Mouse (Mus musculus): ENCODE results near the gene Agpat4. TPM values are rescaled to one million over a fixed set of nuclear protein-coding genes. Genes with fewer than 3 reads are reported as not detected.
"Not testable (repeated sequence)": the region's sequence is repeated elsewhere in the genome, so short reads cannot be mapped to it uniquely, and the experiment has no call there.

The Agpat4 gene
- polyA plus RNA-seq, 1 experiment from 2014 or later: 31.3 TPM

DNA sequence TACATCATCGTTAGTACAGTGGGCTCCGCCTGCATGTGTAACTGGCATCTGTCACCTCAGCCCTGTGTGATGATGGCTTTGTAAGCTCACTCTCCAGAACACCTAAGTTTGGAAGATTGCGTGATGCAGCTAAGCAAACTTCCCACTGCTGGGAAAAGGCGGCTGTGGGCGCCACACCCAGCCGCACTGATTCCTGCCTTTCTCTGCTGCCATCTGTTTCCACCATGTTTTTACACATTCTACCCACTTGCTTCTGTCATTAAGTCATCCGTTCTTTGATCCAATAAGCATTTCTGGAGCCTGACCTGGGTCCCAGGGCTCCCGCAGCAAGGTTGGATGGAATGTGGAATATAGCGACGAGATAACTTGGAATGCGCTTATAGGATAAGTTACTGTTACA, 93.4 kb downstream of the Agpat4 start:
- no peak overlapping the region for H3K4me2 ChIP-seq (ENCODE audit: low read length)
- DNase-seq (no peak), ATAC-seq (ENCODE audit: low FRiP score, low TSS enrichment) (no peak)
- no peaks in the 10 kb centered on the region for H3K27me3 ChIP-seq (ENCODE audit: control insufficient read depth, insufficient read depth, low read length)
- no peak overlapping the region for H3K9ac ChIP-seq (replicated peaks; ENCODE audit: low read length)
- H3K4me1 ChIP-seq (ENCODE audit: control insufficient read depth, insufficient read depth, low read length): peaks cover 7% of the 10 kb centered on the region; the same call in 1 of the 2 replicates
- no peaks in the 10 kb centered on the region for H3K9me3 ChIP-seq (ENCODE audit: control insufficient read depth, low read length)
- WGBS: 95% methylated on average over 11 of the region's 11 CpGs
- H3K27ac ChIP-seq (replicated peaks; ENCODE audit: low read depth, low read length): no peak overlapping the region
- H3K4me3 ChIP-seq (replicated peaks; ENCODE audit: low read depth, low read length): no peak overlapping the region
- H3K36me3 ChIP-seq (ENCODE audit: control insufficient read depth, insufficient read depth, low read length): peaks cover 50% of the 10 kb centered on the region

DNA sequence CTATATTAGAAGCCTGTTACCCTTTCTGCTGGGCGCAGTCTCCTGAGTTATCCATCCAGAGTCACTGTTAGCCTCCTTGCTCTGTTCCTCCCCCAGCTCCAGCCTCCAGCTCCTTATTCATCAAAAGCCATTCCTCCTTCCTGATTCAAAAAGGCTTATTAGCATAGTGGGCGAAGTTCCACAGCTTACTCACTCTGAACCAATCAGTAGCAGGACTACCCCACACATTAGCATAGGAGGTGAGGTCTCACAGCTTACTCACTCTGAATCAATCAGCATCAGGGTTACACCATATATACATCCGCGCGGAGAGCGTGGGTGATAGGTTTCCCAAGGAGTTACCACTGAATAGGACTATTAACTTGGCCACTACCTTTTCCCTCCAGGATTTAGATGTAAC, 93.8 kb downstream of the Agpat4 start:
- ATAC-seq (ENCODE audit: low FRiP score, low TSS enrichment): 0 out of 2 replicates have a peak, but pooled peaks have one; percentile 32
- peak; percentile 37 for DNase-seq
- H3K9me3 ChIP-seq (ENCODE audit: control insufficient read depth, low read length): no peaks in the 10 kb centered on the region
- H3K4me3 ChIP-seq (replicated peaks; ENCODE audit: low read depth, low read length): no peak overlapping the region
- no peak overlapping the region for H3K9ac ChIP-seq (replicated peaks; ENCODE audit: low read length)
- no peak overlapping the region for H3K27ac ChIP-seq (replicated peaks; ENCODE audit: low read depth, low read length)
- no peaks in the 10 kb centered on the region for H3K27me3 ChIP-seq (ENCODE audit: control insufficient read depth, insufficient read depth, low read length)
- H3K36me3 ChIP-seq (ENCODE audit: control insufficient read depth, insufficient read depth, low read length): peaks cover 55% of the 10 kb centered on the region
- WGBS: 84% methylated on average over 6 of the region's 6 CpGs
- 0 out of 2 replicates have a peak, but pooled peaks cover 3% of the 10 kb centered on the region for H3K4me1 ChIP-seq (ENCODE audit: control insufficient read depth, insufficient read depth, low read length)
- H3K4me2 ChIP-seq (ENCODE audit: low read length): no peak overlapping the region

DNA sequence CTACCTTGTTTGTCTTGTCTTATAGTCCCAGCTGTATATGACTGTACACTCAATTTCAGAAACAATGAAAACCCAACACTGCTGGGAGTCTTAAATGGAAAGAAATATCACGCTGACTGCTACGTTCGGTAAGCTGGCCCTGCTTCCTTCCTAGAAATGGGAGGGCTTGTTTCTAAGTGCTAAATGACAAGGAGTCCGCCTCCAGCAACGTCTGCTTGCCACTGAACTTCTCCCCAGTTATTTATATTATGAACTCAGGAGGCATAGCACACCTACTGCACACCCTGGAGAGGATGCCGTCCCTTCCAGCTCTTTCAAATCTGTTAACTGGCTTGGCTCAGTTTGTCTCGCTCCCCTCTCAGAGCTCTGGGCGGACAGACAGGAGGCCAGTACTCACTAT, 94.9 kb downstream of the Agpat4 start:
- peaks cover 65% of the 10 kb centered on the region for H3K36me3 ChIP-seq (ENCODE audit: control insufficient read depth, insufficient read depth, low read length)
- H3K4me3 ChIP-seq (replicated peaks; ENCODE audit: low read depth, low read length): no peak overlapping the region
- H3K4me1 ChIP-seq (ENCODE audit: control insufficient read depth, insufficient read depth, low read length): no peaks in the 10 kb centered on the region
- H3K9ac ChIP-seq (replicated peaks; ENCODE audit: low read length): no peak overlapping the region
- DNase-seq (no peak), ATAC-seq (ENCODE audit: low FRiP score, low TSS enrichment) (no peak)
- no peak overlapping the region for H3K27ac ChIP-seq (replicated peaks; ENCODE audit: low read depth, low read length)
- WGBS: 95% methylated on average over 8 of the region's 8 CpGs
- H3K4me2 ChIP-seq (ENCODE audit: low read length): no peak overlapping the region
- H3K27me3 ChIP-seq (ENCODE audit: control insufficient read depth, insufficient read depth, low read length): no peaks in the 10 kb centered on the region
- no peaks in the 10 kb centered on the region for H3K9me3 ChIP-seq (ENCODE audit: control insufficient read depth, low read length)

DNA sequence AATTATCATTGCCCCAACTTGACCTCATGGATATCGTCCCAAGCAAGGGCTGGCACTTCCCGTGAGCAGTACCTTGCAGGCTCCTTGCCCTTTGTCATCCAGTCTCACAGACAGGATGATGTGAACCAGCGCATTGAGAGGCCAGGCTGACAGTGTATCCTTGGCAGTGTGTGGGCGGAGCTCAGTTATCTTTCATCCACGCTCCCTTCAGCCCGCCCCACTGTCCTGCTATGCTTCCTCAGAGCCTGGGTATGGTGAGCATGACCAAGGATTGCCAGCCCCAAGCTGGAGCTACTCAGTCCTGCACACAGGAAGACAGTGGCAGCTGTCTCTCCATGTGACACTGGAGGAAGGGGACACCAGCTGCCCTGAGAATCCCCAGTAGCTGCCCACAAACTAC, 97.7 kb downstream of the Agpat4 start:
- Histone ChIP-seq H3K27me3 (ENCODE audit: control insufficient read depth, insufficient read depth, low read length) (no peaks in the 10 kb centered on the region), H3K4me1 (ENCODE audit: control insufficient read depth, insufficient read depth, low read length) (no peaks in the 10 kb centered on the region), H3K36me3 (ENCODE audit: control insufficient read depth, insufficient read depth, low read length) (peaks cover 84% of the 10 kb centered on the region), H3K27ac (replicated peaks; ENCODE audit: low read depth, low read length) (no peak overlapping the region), H3K4me3 (replicated peaks; ENCODE audit: low read depth, low read length) (no peak overlapping the region), H3K4me2 (ENCODE audit: low read length) (no peak overlapping the region), H3K9me3 (ENCODE audit: control insufficient read depth, low read length) (no peaks in the 10 kb centered on the region), H3K9ac (replicated peaks; ENCODE audit: low read length) (no peak overlapping the region)
- ATAC-seq (ENCODE audit: low FRiP score, low TSS enrichment) (no peak), DNase-seq (no peak)
- 84% methylated on average over 6 of the region's 6 CpGs for WGBS

DNA sequence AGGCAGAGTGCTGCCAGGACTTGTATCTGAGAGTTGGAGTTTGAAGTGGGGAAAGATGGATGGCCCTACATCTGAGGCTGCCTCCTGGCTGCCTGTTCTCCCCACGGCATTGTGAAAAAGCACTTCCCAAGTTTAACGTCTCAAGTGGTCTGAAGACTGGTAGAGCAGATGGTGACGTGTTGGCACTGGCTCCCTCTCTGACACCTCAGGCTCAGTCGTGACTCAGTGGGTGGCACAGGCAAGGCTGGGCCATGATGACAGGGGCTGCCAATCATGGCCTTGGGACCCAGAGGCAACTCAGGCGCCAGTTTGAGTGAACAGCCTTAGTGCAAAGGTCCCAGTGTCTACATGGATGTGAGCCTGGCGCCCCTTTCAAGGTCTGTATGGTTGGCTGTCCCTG, 103.4 kb downstream of the Agpat4 start:
- Histone ChIP-seq H3K9me3 (ENCODE audit: control insufficient read depth, low read length) (no peaks in the 10 kb centered on the region), H3K9ac (replicated peaks; ENCODE audit: low read length) (no peak overlapping the region), H3K4me1 (ENCODE audit: control insufficient read depth, insufficient read depth, low read length) (no peaks in the 10 kb centered on the region), H3K4me2 (ENCODE audit: low read length) (no peak overlapping the region), H3K36me3 (ENCODE audit: control insufficient read depth, insufficient read depth, low read length) (peaks cover 56% of the 10 kb centered on the region), H3K27me3 (ENCODE audit: control insufficient read depth, insufficient read depth, low read length) (no peaks in the 10 kb centered on the region), H3K4me3 (replicated peaks; ENCODE audit: low read depth, low read length) (no peak overlapping the region), H3K27ac (replicated peaks; ENCODE audit: low read depth, low read length) (no peak overlapping the region)
- DNase-seq (no peak), ATAC-seq (ENCODE audit: low FRiP score, low TSS enrichment) (no peak)
- WGBS: 70% methylated on average over 6 of the region's 6 CpGs

DNA sequence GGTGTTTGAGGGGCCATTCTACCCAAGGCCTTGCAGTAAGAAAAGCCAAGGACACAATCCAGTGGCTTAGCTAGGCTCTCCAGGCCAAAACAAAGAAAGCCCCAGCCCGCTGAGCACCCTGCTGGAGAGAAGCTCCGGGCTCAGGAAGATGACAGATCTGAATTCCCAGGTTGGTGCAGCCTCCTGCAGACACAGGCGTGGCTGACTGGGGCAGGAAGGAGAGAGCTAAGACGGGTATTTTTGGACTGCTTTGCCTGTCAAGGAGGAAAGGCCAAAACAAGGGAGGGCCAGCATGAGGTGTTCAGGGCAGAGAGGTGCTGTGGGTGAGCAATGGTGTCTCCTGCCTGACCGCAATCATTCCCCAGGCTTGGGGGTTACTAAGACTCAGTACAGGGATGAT, 105.2 kb downstream of the Agpat4 start:
- Histone ChIP-seq H3K4me1 (ENCODE audit: control insufficient read depth, insufficient read depth, low read length) (no peaks in the 10 kb centered on the region), H3K4me3 (replicated peaks; ENCODE audit: low read depth, low read length) (no peak overlapping the region), H3K27ac (replicated peaks; ENCODE audit: low read depth, low read length) (no peak overlapping the region), H3K27me3 (ENCODE audit: control insufficient read depth, insufficient read depth, low read length) (no peaks in the 10 kb centered on the region), H3K9me3 (ENCODE audit: control insufficient read depth, low read length) (no peaks in the 10 kb centered on the region), H3K36me3 (ENCODE audit: control insufficient read depth, insufficient read depth, low read length) (peaks cover 56% of the 10 kb centered on the region), H3K9ac (replicated peaks; ENCODE audit: low read length) (no peak overlapping the region), H3K4me2 (ENCODE audit: low read length) (no peak overlapping the region)
- ATAC-seq (ENCODE audit: low FRiP score, low TSS enrichment) (no peak), DNase-seq (no peak)
- 35% methylated on average over 5 of the region's 5 CpGs for WGBS

DNA sequence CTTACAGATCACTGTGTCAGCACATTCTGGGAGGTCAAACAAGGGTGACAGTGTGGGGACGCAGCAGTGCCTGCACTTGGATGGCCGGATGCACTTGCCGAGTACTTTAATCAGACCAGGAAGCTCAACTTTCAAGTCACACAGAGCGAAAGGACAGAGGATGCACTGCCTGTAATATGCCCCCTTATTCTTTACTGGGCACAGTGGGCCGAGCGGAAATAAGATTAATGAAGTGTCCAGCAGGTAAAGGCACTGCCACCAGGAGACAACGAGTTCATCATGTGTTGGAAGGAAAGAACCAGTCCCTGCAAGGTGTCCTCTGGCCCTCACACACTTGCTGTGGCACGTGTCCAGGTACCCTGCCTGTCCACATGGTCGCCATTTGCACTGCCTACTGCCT, 105.6 kb downstream of the Agpat4 start:
- no peaks in the 10 kb centered on the region for H3K27me3 ChIP-seq (ENCODE audit: control insufficient read depth, insufficient read depth, low read length)
- H3K27ac ChIP-seq (replicated peaks; ENCODE audit: low read depth, low read length): no peak overlapping the region
- H3K9me3 ChIP-seq (ENCODE audit: control insufficient read depth, low read length): no peaks in the 10 kb centered on the region
- no peak overlapping the region for H3K9ac ChIP-seq (replicated peaks; ENCODE audit: low read length)
- no peak for DNase-seq
- WGBS: 85% methylated on average over 9 of the region's 9 CpGs
- no peaks in the 10 kb centered on the region for H3K4me1 ChIP-seq (ENCODE audit: control insufficient read depth, insufficient read depth, low read length)
- peaks cover 56% of the 10 kb centered on the region for H3K36me3 ChIP-seq (ENCODE audit: control insufficient read depth, insufficient read depth, low read length)
- H3K4me3 ChIP-seq (replicated peaks; ENCODE audit: low read depth, low read length): no peak overlapping the region
- no peak overlapping the region for H3K4me2 ChIP-seq (ENCODE audit: low read length)
- no peak for ATAC-seq (ENCODE audit: low FRiP score, low TSS enrichment)

DNA sequence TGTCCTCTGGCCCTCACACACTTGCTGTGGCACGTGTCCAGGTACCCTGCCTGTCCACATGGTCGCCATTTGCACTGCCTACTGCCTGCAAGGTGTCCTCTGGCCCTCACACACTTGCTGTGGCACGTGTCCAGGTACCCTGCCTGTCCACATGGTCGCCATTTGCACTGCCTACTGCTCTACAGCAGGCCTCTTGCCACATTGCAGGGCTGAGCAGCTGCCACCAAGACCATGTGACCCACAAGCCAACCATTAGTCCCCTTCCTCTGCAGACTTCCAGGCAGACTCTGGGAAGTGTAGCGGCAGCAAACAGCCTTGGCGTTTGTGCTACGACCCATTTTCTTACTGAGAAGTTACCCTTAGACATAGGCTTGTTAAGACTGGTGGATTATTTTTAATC, 106.0 kb downstream of the Agpat4 start:
- H3K4me3 ChIP-seq (replicated peaks; ENCODE audit: low read depth, low read length); H3K9ac ChIP-seq (replicated peaks; ENCODE audit: low read length); H3K9me3 ChIP-seq (ENCODE audit: control insufficient read depth, low read length); H3K4me1 ChIP-seq (ENCODE audit: control insufficient read depth, insufficient read depth, low read length); ATAC-seq (ENCODE audit: low FRiP score, low TSS enrichment); DNase-seq; H3K27ac ChIP-seq (replicated peaks; ENCODE audit: low read depth, low read length); H3K4me2 ChIP-seq (ENCODE audit: low read length); H3K27me3 ChIP-seq (ENCODE audit: control insufficient read depth, insufficient read depth, low read length): not testable (repeated sequence)
- 90% methylated on average over 5 of the region's 7 CpGs for WGBS
- peaks cover 58% of the 10 kb centered on the region for H3K36me3 ChIP-seq (ENCODE audit: control insufficient read depth, insufficient read depth, low read length)

DNA sequence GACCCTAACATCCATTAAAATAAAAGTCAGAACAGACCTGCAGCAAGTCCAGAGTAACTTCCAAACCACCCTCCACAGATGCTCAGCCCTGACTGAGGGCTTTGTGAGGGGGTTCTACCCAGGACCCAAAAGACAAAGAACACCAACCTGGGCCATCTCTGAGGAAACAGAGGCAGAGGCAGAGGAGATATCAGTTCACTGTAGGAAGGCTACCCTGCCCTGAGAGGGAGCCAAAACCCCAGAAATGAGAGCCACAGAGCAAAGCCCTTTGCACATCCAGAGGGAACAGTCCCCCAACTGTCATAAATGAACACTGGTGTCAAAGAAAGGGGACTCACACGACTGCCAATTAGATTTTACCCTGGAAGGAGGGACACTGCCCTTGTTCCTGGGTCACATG, 106.7 kb downstream of the Agpat4 start:
- H3K4me3 ChIP-seq (replicated peaks; ENCODE audit: low read depth, low read length): no peak overlapping the region
- no peaks in the 10 kb centered on the region for H3K4me1 ChIP-seq (ENCODE audit: control insufficient read depth, insufficient read depth, low read length)
- no peak overlapping the region for H3K27ac ChIP-seq (replicated peaks; ENCODE audit: low read depth, low read length)
- 76% methylated on average over 1 of the region's 1 CpGs for WGBS
- H3K9ac ChIP-seq (replicated peaks; ENCODE audit: low read length): no peak overlapping the region
- peaks cover 59% of the 10 kb centered on the region for H3K36me3 ChIP-seq (ENCODE audit: control insufficient read depth, insufficient read depth, low read length)
- ATAC-seq (ENCODE audit: low FRiP score, low TSS enrichment) (no peak), DNase-seq (no peak)
- H3K9me3 ChIP-seq (ENCODE audit: control insufficient read depth, low read length): no peaks in the 10 kb centered on the region
- no peak overlapping the region for H3K4me2 ChIP-seq (ENCODE audit: low read length)
- H3K27me3 ChIP-seq (ENCODE audit: control insufficient read depth, insufficient read depth, low read length): no peaks in the 10 kb centered on the region
